Mouse (Mus musculus) lung, postnatal 0 days (tissue): ENCODE data around the gene Cops9. TPM values are rescaled to one million over a fixed set of nuclear protein-coding genes. Genes with fewer than 3 reads are reported as not detected.

Source experiments
- ATAC-seq: fragments of 200-750 bp; cut with Nextera tagmentation; 2 replicates; pipeline ENCODE4 v1.8.0; 2017; ENCODE audit warnings: moderate library complexity
- DNase-seq: peaks from one replicate; pipeline ENCODE4 v3.0.0-alpha.2; 2016; ENCODE audit warnings: low spot score
- H3K27ac ChIP-seq: fragments of 300-500 bp; sonication (generic); 2 replicates; pipeline ENCODE4 v1.5.1; 2014; ENCODE audit warnings: antibody characterized with exemption, mild to moderate bottlenecking, low read length, mixed read lengths
- H3K27me3 ChIP-seq: fragments of 300-500 bp; sonication (generic); replicated peaks from 2 replicates; pipeline ENCODE4 v1.6.1; 2014; ENCODE audit warnings: low read length, mixed read lengths; ENCODE audit not compliant: insufficient read depth
- H3K36me3 ChIP-seq: fragments of 300-500 bp; sonication (generic); 2 replicates; pipeline ENCODE4 v1.6.1; 2014; ENCODE audit warnings: low read length, mixed read lengths; ENCODE audit not compliant: insufficient read depth
- H3K4me1 ChIP-seq: fragments of 300-500 bp; sonication (generic); 2 replicates; pipeline ENCODE4 v1.6.1; 2014; ENCODE audit warnings: antibody characterized with exemption, low read depth, low read length, mixed read lengths; ENCODE audit not compliant: insufficient read depth
- H3K4me2 ChIP-seq: fragments of 300-500 bp; sonication (generic); replicated peaks from 2 replicates; pipeline ENCODE4 v1.6.1; 2014; ENCODE audit warnings: low read depth, mild to moderate bottlenecking, low read length, moderate library complexity, mixed read lengths
- H3K4me3 ChIP-seq: fragments of 300-500 bp; sonication (generic); 2 replicates; pipeline ENCODE4 v1.5.1; 2014; ENCODE audit warnings: low read depth, low read length
- H3K9ac ChIP-seq: fragments of 300-500 bp; sonication (generic); replicated peaks from 2 replicates; pipeline ENCODE4 v1.6.1; 2014; ENCODE audit warnings: low read depth, mild to moderate bottlenecking
- H3K9me3 ChIP-seq: fragments of 300-500 bp; sonication (generic); 2 replicates; pipeline ENCODE4 v1.6.1; 2016; ENCODE audit warnings: low read length, mixed read lengths
- CTCF ChIP-seq: IDR thresholded peaks from 2 replicates; pipeline ENCODE4 v1.5.1; 2016; ENCODE audit warnings: antibody characterized with exemption, mild to moderate bottlenecking
- EP300 ChIP-seq: IDR thresholded peaks from 2 replicates; pipeline ENCODE4 v1.6.1; 2016; ENCODE audit warnings: antibody characterized with exemption, mild to moderate bottlenecking, control low read depth
- WGBS: fragments of 180-500 bp; shearing (Covaris S2); extraction: QIAGEN DNeasy Blood & Tissue Kit; methylation state at CpG from one replicate; pipeline ENCODE4 v1.1.7; 2014; 5-methylcytosine and 5-hydroxymethylcytosine counted together
- polyA plus RNA-seq: library from polyadenylated mRNA; unstranded; fragments of >200 nt; fragmentation: Nextera tagmentation; extraction: Ambion mirVana; gene quantifications from 2 replicates; pipeline ENCODE4 v1.2.1, GENCODE M21; 2015

Cops9 gene
- polyA plus RNA-seq, 1 experiment from 2014 or later, result 355 TPM

GRCm38 (mm10) chr1:92634976-92635599 lies 6.7 kb downstream of the Cops9 start:
- Histone ChIP-seq H3K4me3 (no peak overlapping the region), H3K36me3 (peaks cover 7% of the 10 kb centered on the region), H3K4me2 (no peak overlapping the region), H3K9me3 (no peaks in the 10 kb centered on the region), H3K4me1 (no peaks in the 10 kb centered on the region), H3K9ac (no peak overlapping the region), H3K27me3 (no peaks in the 10 kb centered on the region), H3K27ac (no peak overlapping the region)
- ATAC-seq (no peak), DNase-seq (no peak)
- 69% methylated on average over 4 of the region's 4 CpGs for WGBS
- TF ChIP-seq CTCF (no peak), EP300 (no peak)

DNA sequence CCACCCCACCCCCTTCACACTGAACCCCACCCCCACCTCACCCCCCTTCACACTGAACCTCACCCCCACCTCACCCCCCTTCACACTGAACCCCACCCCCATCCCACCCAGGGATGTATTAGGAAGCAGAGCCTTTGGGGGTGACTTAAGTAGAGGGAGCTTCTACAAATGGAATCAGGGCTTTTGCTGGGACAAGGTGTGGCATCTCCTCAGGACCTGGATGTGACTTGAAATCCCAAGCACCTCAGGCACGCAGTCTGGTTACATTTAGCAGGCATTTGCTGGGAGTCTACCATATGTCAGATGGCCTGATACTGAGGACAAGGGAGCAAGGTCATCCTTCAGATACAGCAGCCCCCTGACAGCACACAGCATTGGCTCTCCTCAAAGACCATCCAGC lies 7.2 kb downstream of the Cops9 start:
- ATAC-seq (no peak), DNase-seq (no peak)
- WGBS, result 63% methylated on average over 1 of the region's 1 CpGs
- Histone ChIP-seq H3K9ac (no peak overlapping the region), H3K4me3 (no peak overlapping the region), H3K4me1 (no peaks in the 10 kb centered on the region), H3K4me2 (no peak overlapping the region), H3K27ac (no peak overlapping the region), H3K9me3 (no peaks in the 10 kb centered on the region), H3K36me3 (peaks cover 7% of the 10 kb centered on the region), H3K27me3 (no peaks in the 10 kb centered on the region)
- no peak for TF ChIP-seq CTCF
- TF ChIP-seq EP300, result no peak

- Histone ChIP-seq H3K27me3 (no peaks in the 10 kb centered on the region), H3K4me1 (no peaks in the 10 kb centered on the region), H3K9me3 (no peaks in the 10 kb centered on the region), H3K4me2 (no peak overlapping the region), H3K27ac (no peak overlapping the region), H3K9ac (no peak overlapping the region), H3K36me3 (peaks cover 7% of the 10 kb centered on the region), H3K4me3 (no peak overlapping the region)
- TF ChIP-seq EP300 (no peak), CTCF (no peak)
- DNase-seq (no peak), ATAC-seq (no peak)
- WGBS, result 81% methylated on average over 8 of the region's 8 CpGs
Observed at GRCm38 (mm10) chr1:92633726-92634125, 8.1 kb downstream of the Cops9 start.

- TF ChIP-seq CTCF (0 out of 2 replicates have a peak, but pooled peaks have one; percentile 4), EP300 (no peak)
- no peaks in the 10 kb centered on the region for H3K27me3 ChIP-seq
- DNase-seq, result no peak
- H3K9ac ChIP-seq, result no peak overlapping the region
- H3K9me3 ChIP-seq, result no peaks in the 10 kb centered on the region
- no peak for ATAC-seq
- H3K36me3 ChIP-seq, result peaks cover 7% of the 10 kb centered on the region
- no peak overlapping the region for H3K4me3 ChIP-seq
- WGBS, result 65% methylated on average over 6 of the region's 6 CpGs
- H3K4me2 ChIP-seq, result no peak overlapping the region
- no peaks in the 10 kb centered on the region for H3K4me1 ChIP-seq
- H3K27ac ChIP-seq, result no peak overlapping the region
Observed at GRCm38 (mm10) chr1:92632948-92633347, 8.8 kb downstream of the Cops9 start.

- WGBS, result 63% methylated on average over 5 of the region's 5 CpGs
- Histone ChIP-seq H3K27ac (no peak overlapping the region), H3K4me3 (no peak overlapping the region), H3K9me3 (no peaks in the 10 kb centered on the region), H3K4me1 (no peaks in the 10 kb centered on the region), H3K4me2 (no peak overlapping the region), H3K9ac (no peak overlapping the region), H3K36me3 (peaks cover 7% of the 10 kb centered on the region), H3K27me3 (no peaks in the 10 kb centered on the region)
- no peak for DNase-seq
- no peak for ATAC-seq
- no peak for TF ChIP-seq CTCF
- no peak for TF ChIP-seq EP300
Observed at GRCm38 (mm10) chr1:92632196-92632595, 9.6 kb downstream of the Cops9 start.

DNA sequence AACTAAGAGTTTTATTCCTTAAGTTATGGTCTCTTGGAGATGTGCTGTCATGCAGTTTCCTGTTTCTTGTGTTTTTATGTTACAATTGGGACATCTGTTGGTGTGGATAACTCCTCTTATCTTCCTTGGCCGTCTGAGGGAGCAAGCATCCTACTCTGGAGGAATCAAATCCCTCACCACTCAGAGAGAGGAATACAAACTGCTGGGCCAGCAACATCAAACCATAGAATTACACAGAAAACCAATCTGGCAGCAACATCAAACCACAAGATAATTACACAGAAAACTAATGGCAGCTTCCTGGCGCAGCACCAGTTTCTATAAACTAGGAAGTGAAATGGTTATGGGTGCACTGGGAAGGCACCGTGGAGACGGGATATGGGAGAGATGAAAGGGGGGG lies 13.6 kb downstream of the Cops9 start:
- DNase-seq (no peak), ATAC-seq (no peak)
- no peak for TF ChIP-seq CTCF
- no peak for TF ChIP-seq EP300
- Histone ChIP-seq H3K9me3 (no peaks in the 10 kb centered on the region), H3K27ac (no peak overlapping the region), H3K4me2 (no peak overlapping the region), H3K4me3 (no peak overlapping the region), H3K36me3 (no peaks in the 10 kb centered on the region), H3K27me3 (no peaks in the 10 kb centered on the region), H3K9ac (no peak overlapping the region), H3K4me1 (no peaks in the 10 kb centered on the region)
- WGBS, result 28% methylated on average over 4 of the region's 4 CpGs

DNA sequence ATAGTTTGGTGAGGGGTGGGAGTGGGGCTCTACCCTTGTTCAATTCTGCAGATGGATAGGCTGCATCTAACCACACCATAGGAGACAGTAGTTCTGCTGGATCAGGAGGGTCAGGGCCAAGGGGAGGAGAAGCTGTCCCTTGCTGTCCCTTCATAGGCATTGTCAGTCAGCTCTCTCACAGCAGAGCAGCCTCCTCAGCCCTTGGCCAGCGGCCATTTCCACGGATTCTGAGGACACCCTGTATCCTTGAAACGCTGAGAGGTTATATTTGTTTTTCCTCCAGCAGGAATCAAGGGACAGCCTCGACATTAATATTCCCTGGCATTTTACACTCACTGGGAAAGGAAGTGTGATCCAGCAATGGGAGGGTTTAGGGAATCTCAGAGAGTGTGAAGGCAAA lies 23.4 kb downstream of the Cops9 start:
- ATAC-seq (no peak), DNase-seq (no peak)
- Histone ChIP-seq H3K27ac (no peak overlapping the region), H3K4me3 (no peak overlapping the region), H3K4me1 (no peaks in the 10 kb centered on the region), H3K9ac (no peak overlapping the region), H3K4me2 (no peak overlapping the region), H3K27me3 (no peaks in the 10 kb centered on the region), H3K36me3 (no peaks in the 10 kb centered on the region), H3K9me3 (no peaks in the 10 kb centered on the region)
- WGBS, result 43% methylated on average over 4 of the region's 4 CpGs
- TF ChIP-seq EP300 (no peak), CTCF (no peak)
